Mouse (Mus musculus): Measurements from ENCODE around the gene Myo18a.
"Not testable (repeated sequence)": the region's sequence is repeated elsewhere in the genome, so short reads cannot be mapped to it uniquely, and the experiment has no call there.

Myo18a gene
- long read RNA-seq, experiment 1, partial matches to known transcripts, result 19 of 24 reads
- long read RNA-seq, experiment 1, other reads (novel, unspliced or antisense), result 2 of 24 reads
- long read RNA-seq, experiment 2, partial matches to known transcripts, result 12 of 18 reads
- long read RNA-seq, experiment 2, other reads (novel, unspliced or antisense), result 3 of 18 reads

- intact Hi-C loops (cut with DNase I), result loop anchor here (2.0 kb wide), 1 partner anchor 30 kb away; no protein-coding TSS in a partner anchor
Measured at GRCm38 (mm10) chr11:77762783-77763672, at the start of gene Myo18a. Myo18a (plus strand) TSS chr11:77763246.

GRCm38 (mm10) chr11:77713736-77714135 lies 49.3 kb upstream of the Myo18a start:
- intact Hi-C loops (cut with DNase I), result no loop called here

GRCm38 (mm10) chr11:77719055-77719454 lies 44.0 kb upstream of the Myo18a start:
- intact Hi-C loops (cut with DNase I), result no loop called here

- intact Hi-C loops (cut with DNase I), result no loop called here
Measured at GRCm38 (mm10) chr11:77721389-77721788, 41.7 kb upstream of the Myo18a start.

GRCm38 (mm10) chr11:77724766-77725165 lies 38.3 kb upstream of the Myo18a start:
- intact Hi-C loops (cut with DNase I), result no loop called here

- intact Hi-C loops (cut with DNase I), result no loop called here
Measured at GRCm38 (mm10) chr11:77725183-77725582, 37.9 kb upstream of the Myo18a start, which contains the start of gene Cryba1. Cryba1 (minus strand) TSS chr11:77725283.

GRCm38 (mm10) chr11:77728587-77728986 lies 34.5 kb upstream of the Myo18a start:
- intact Hi-C loops (cut with DNase I), result no loop called here

- intact Hi-C loops (cut with DNase I), result loop anchor here (1.0 to 10.0 kb wide), 3 partner anchors 56 to 238 kb away; no protein-coding TSS in a partner anchor
Measured at GRCm38 (mm10) chr11:77737289-77737688, 25.8 kb upstream of the Myo18a start.

GRCm38 (mm10) chr11:77738555-77738954 lies 24.5 kb upstream of the Myo18a start:
- intact Hi-C loops (cut with DNase I), result loop anchor here (5.0 to 10.0 kb wide), 2 partner anchors 79 to 236 kb away; no protein-coding TSS in a partner anchor

GRCm38 (mm10) chr11:77743966-77744365 lies 19.1 kb upstream of the Myo18a start:
- intact Hi-C loops (cut with DNase I), result no loop called here

GRCm38 (mm10) chr11:77746652-77747051 lies 16.4 kb upstream of the Myo18a start:
- intact Hi-C loops (cut with DNase I), result no loop called here

- intact Hi-C loops (cut with DNase I), result not testable (repeated sequence)
Measured at GRCm38 (mm10) chr11:77747103-77747502, 15.9 kb upstream of the Myo18a start.

GRCm38 (mm10) chr11:77748996-77749395 lies 14.1 kb upstream of the Myo18a start:
- intact Hi-C loops (cut with DNase I), result no loop called here

- intact Hi-C loops (cut with DNase I), result loop anchor here (5.0 kb wide), 1 partner anchor 45 kb away; no protein-coding TSS in a partner anchor
Measured at GRCm38 (mm10) chr11:77752525-77752924, 10.5 kb upstream of the Myo18a start.

GRCm38 (mm10) chr11:77753469-77753868 lies 9.6 kb upstream of the Myo18a start:
- intact Hi-C loops (cut with DNase I), result loop anchor here (5.0 kb wide), 1 partner anchor 44 kb away; no protein-coding TSS in a partner anchor

GRCm38 (mm10) chr11:77760031-77760430 lies 3.0 kb upstream of the Myo18a start:
- intact Hi-C loops (cut with DNase I), result no loop called here

- intact Hi-C loops (cut with DNase I), result loop anchor here (2.0 kb wide), 1 partner anchor 29 kb away; no protein-coding TSS in a partner anchor
Measured at GRCm38 (mm10) chr11:77763673-77764340, 761 bp downstream of the Myo18a start.

- intact Hi-C loops (cut with DNase I), result no loop called here
Measured at GRCm38 (mm10) chr11:77764694-77765458, 1.8 kb downstream of the Myo18a start.

GRCm38 (mm10) chr11:77765459-77765777 lies 2.4 kb downstream of the Myo18a start:
- intact Hi-C loops (cut with DNase I), result no loop called here

GRCm38 (mm10) chr11:77766351-77767001 lies 3.4 kb downstream of the Myo18a start:
- intact Hi-C loops (cut with DNase I), result no loop called here
